Mouse (Mus musculus): ENCODE data around the gene Znrf2. TPM values are rescaled to one million over a fixed set of nuclear protein-coding genes. Genes with fewer than 3 reads are reported as not detected.

Znrf2 gene
- total and polyA plus RNA-seq, 3 experiments, result 16.1 to 21.3 TPM; not detected in 1

DNA sequence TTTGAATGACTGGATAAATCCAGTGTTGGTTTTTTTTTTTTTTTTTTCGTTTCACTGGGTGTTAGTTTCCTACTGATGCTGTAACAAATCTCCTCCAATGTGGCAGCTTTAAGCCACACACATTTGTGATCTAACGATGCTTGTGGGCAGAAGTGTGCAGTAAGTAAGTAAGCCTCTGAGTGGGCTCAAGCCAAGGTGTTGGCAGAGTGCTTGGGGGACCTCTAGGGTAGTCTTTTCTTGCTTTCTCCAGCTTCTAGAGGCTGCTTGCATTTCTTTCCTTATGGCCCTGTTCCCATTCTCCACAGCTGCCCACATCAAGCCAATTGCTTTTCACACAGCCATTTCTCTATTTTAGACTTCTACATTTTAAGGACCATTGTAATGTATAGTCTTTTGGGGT, 16.7 kb downstream of the Znrf2 start:
- H3K9ac ChIP-seq (ENCODE audit: control insufficient read depth, low read depth, low read length, poor library complexity, severe bottlenecking), result no peak overlapping the region
- peaks cover 2 to 11% of the 10 kb centered on the region in 2 experiments; a peak in 3 of 4 replicates for H3K36me3 ChIP-seq (ENCODE audit: control insufficient read depth in 1 of 2, insufficient read depth in 2 of 2, low read length in 2 of 2)
- peaks cover 0 to 5% of the 10 kb centered on the region in 2 experiments; a peak in 3 of 4 replicates for H3K4me1 ChIP-seq (ENCODE audit: control insufficient read depth in 1 of 2, insufficient read depth in 2 of 2, low read length in 2 of 2)
- H3K79me2 ChIP-seq (ENCODE audit: control insufficient read depth, insufficient read depth, low read length, poor library complexity), result peaks cover 52% of the 10 kb centered on the region
- H3K9me3 ChIP-seq (replicated peaks; ENCODE audit: insufficient read depth, low read length), result no peaks in the 10 kb centered on the region
- H3K27me3 ChIP-seq (ENCODE audit: control insufficient read depth in 1 of 2, insufficient read depth in 2 of 2, low read length in 2 of 2), result no peaks in the 10 kb centered on the region
- H3K4me3 ChIP-seq (ENCODE audit: control insufficient read depth in 1 of 2, insufficient read depth in 1 of 2, low read depth in 2 of 2, low read length in 2 of 2), result no peak overlapping the region
- DNase-seq (ENCODE audit: low read depth, low spot score), result no peak
- H3K27ac ChIP-seq (ENCODE audit: control insufficient read depth, low read depth, low read length), result no peak overlapping the region
- TF ChIP-seq HCFC1 (IDR thresholded peaks at IDR 0.05; ENCODE audit: low read depth, low read length) (no peak), SIN3A (IDR thresholded peaks at IDR 0.05; ENCODE audit: low read length) (no peak), POLR2AphosphoS2 (IDR thresholded peaks at IDR 0.05; ENCODE audit: low read length) (no peak), CHD1 (IDR thresholded peaks at IDR 0.05; ENCODE audit: low read depth, low read length) (no peak), MAFK (IDR thresholded peaks at IDR 0.05; ENCODE audit: borderline replicate concordance, low read depth, low read length) (no peak), SMC3 (IDR thresholded peaks at IDR 0.05; ENCODE audit: low read depth, low read length) (no peak), MAX (IDR thresholded peaks at IDR 0.05; ENCODE audit: low read length) (no peak), KAT2A (conservative IDR thresholded peaks at IDR 0.05; ENCODE audit: low read depth, low read length) (no peak), RCOR1 (IDR thresholded peaks at IDR 0.05; ENCODE audit: low read depth, low read length) (no peak), TCF12 (IDR thresholded peaks at IDR 0.05; ENCODE audit: low read depth, low read length) (no peak), MYC (IDR thresholded peaks at IDR 0.05; ENCODE audit: low read depth, low read length) (no peak), NELFE (IDR thresholded peaks at IDR 0.05; ENCODE audit: low read depth, low read length) (no peak), POLR2A (IDR thresholded peaks at IDR 0.05; ENCODE audit: control insufficient read depth in 1 of 2, insufficient read depth in 1 of 2, low read depth in 1 of 2, low read length in 2 of 2, poor library complexity in 1 of 2) (no peak), ZMIZ1 (IDR thresholded peaks at IDR 0.05; ENCODE audit: low read depth, low read length) (no peak), MAZ (IDR thresholded peaks at IDR 0.05; ENCODE audit: low read depth, low read length) (no peak), BHLHE40 (IDR thresholded peaks at IDR 0.05; ENCODE audit: borderline replicate concordance, low read depth, low read length) (no peak)

DNA sequence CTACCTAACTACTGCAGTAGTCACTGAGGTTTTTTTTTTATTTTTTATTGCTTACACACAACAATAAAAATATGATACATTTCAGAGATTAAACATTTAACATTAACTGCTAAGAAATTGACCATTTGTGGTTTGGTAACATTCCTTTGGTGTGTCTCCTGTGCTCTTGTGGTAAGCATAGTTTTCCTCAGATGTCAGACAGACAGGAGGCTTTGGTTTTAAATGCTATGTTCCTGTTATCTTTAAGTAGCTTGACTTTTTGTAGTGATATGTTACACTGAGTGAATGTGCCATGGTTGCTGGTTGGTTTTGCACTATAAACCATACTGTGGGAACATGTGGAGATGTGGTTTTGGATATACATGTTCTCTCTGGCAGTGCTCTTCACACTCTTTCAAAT, 19.9 kb downstream of the Znrf2 start:
- TF ChIP-seq MXI1 (IDR thresholded peaks at IDR 0.05; ENCODE audit: low read depth, low read length) (no peak), USF1 (IDR thresholded peaks at IDR 0.05; ENCODE audit: low read depth, low read length) (no peak), BHLHE40 (IDR thresholded peaks at IDR 0.05; ENCODE audit: borderline replicate concordance, low read depth, low read length) (no peak), MAX (IDR thresholded peaks at IDR 0.05; ENCODE audit: low read length) (no peak), NELFE (IDR thresholded peaks at IDR 0.05; ENCODE audit: low read depth, low read length) (no peak), HCFC1 (IDR thresholded peaks at IDR 0.05; ENCODE audit: low read depth, low read length) (no peak), MYC (IDR thresholded peaks at IDR 0.05; ENCODE audit: low read depth, low read length) (no peak), RCOR1 (IDR thresholded peaks at IDR 0.05; ENCODE audit: low read depth, low read length) (no peak), EP300 (IDR thresholded peaks at IDR 0.05; ENCODE audit: low read depth in 1 of 2, low read length in 2 of 2) (no peak), TBP (IDR thresholded peaks at IDR 0.05; ENCODE audit: low read depth, low read length) (no peak), E2F4 (IDR thresholded peaks at IDR 0.05; ENCODE audit: borderline replicate concordance, low read depth, low read length) (no peak), POLR2A (IDR thresholded peaks at IDR 0.05; ENCODE audit: control insufficient read depth in 1 of 2, insufficient read depth in 1 of 2, low read depth in 1 of 2, low read length in 2 of 2, poor library complexity in 1 of 2) (no peak), CHD2 (IDR thresholded peaks at IDR 0.05; ENCODE audit: low read length) (no peak), MAZ (IDR thresholded peaks at IDR 0.05; ENCODE audit: low read depth, low read length) (no peak), ELF1 (IDR thresholded peaks at IDR 0.05; ENCODE audit: low read depth, low read length) (no peak), MAFK (IDR thresholded peaks at IDR 0.05; ENCODE audit: borderline replicate concordance, low read depth, low read length) (no peak), MEF2A (IDR thresholded peaks at IDR 0.05; ENCODE audit: extremely low read depth, insufficient replicate concordance, low read depth, low read length, poor library complexity, severe bottlenecking) (no peak)
- Histone ChIP-seq H3K27ac (ENCODE audit: control insufficient read depth, low read depth, low read length) (no peak overlapping the region), H3K4me3 (ENCODE audit: control insufficient read depth in 1 of 2, insufficient read depth in 1 of 2, low read depth in 2 of 2, low read length in 2 of 2) (no peak overlapping the region), H3K9ac (ENCODE audit: control insufficient read depth, low read depth, low read length, poor library complexity, severe bottlenecking) (no peak overlapping the region), H3K27me3 (ENCODE audit: control insufficient read depth in 1 of 2, insufficient read depth in 2 of 2, low read length in 2 of 2) (no peaks in the 10 kb centered on the region), H3K9me3 (replicated peaks; ENCODE audit: insufficient read depth, low read length) (no peaks in the 10 kb centered on the region), H3K79me2 (ENCODE audit: control insufficient read depth, insufficient read depth, low read length, poor library complexity) (peaks cover 39% of the 10 kb centered on the region), H3K36me3 (ENCODE audit: control insufficient read depth in 1 of 2, insufficient read depth in 2 of 2, low read length in 2 of 2) (peaks cover 0 to 7% of the 10 kb centered on the region in 2 experiments; a peak in 2 of 4 replicates), H3K4me1 (ENCODE audit: control insufficient read depth in 1 of 2, insufficient read depth in 2 of 2, low read length in 2 of 2) (peaks cover 0 to under 1% of the 10 kb centered on the region in 2 experiments; a peak in 1 of 4 replicates)
- no peak for DNase-seq (ENCODE audit: low read depth, low spot score)
